ENCODE assay signal across 8 mouse cellular contexts in the genomic region with DNA sequence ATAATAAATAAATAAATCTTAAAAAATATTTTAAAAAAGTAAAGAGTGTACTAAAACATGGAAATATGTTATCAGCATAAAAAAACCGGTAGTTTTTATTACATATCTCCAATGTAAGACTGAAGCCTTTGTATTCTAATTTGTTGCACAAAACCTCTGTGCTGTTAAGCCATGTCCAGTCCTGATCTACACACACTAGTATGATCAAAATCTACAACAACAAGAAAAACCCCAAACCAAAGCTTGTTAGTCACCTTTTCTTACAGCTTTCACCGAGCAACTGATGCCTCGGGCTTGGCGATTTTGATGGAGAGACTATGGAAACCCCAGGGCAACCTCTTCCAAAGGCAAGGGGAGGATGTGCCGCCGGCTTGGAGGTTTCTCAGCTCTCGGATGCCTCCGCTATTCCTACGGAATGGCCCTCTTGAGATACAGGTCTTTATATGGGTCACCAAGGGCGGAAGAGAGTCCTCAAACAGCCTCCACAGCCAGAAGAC. TPM values are rescaled to one million over a fixed set of nuclear protein-coding genes. Genes with fewer than 3 reads are reported as not detected.
A peak's percentile ranks its signal among the peaks of the same experiment; 100 is the strongest.
DNase-seq lines count a peak whose midpoint lies in the region; ATAC-seq and TF ChIP-seq lines count a peak whose summit lies in the region.

No protein-coding gene starts in this region.

- H3K4me3 ChIP-seq in kidney, embryonic 16.5 days (ENCODE audit: low read length): peak overlapping the region; percentile 80
- H3K4me3 ChIP-seq in cortical plate, adult 2 months (ENCODE audit: insufficient read depth, low read length): peak overlapping the region; percentile 82
- H3K4me3 ChIP-seq in intestine, embryonic 14.5 days (ENCODE audit: low read depth, low read length): peak overlapping the region; percentile 100
- peak overlapping the region; percentile 91 for H3K4me3 ChIP-seq in midbrain, embryonic 16.5 days (ENCODE audit: low read depth, low read length)

- peak overlapping the region; percentile 87 for H3K9ac ChIP-seq in kidney, embryonic 16.5 days (replicated peaks; ENCODE audit: low read length)
- H3K9ac ChIP-seq in intestine, embryonic 14.5 days (ENCODE audit: low read length): peak overlapping the region; percentile 94
- peak overlapping the region; percentile 90 for H3K9ac ChIP-seq in midbrain, embryonic 16.5 days (ENCODE audit: low read depth, low read length)

- WGBS in kidney, embryonic 16.5 days: under 1% methylated on average over 10 of the region's 10 CpGs
- WGBS in intestine, embryonic 14.5 days: under 1% methylated on average over 10 of the region's 10 CpGs
- WGBS in midbrain, embryonic 16.5 days: under 1% methylated on average over 10 of the region's 10 CpGs

- peaks cover 26% of the 10 kb centered on the region for H3K36me3 ChIP-seq in kidney, embryonic 16.5 days (ENCODE audit: insufficient read depth, low read length)
- H3K36me3 ChIP-seq in intestine, embryonic 14.5 days (ENCODE audit: control insufficient read depth, insufficient read depth, low read length): peaks cover 30% of the 10 kb centered on the region
- peaks cover 8% of the 10 kb centered on the region; the same call in 1 of the 2 replicates for H3K36me3 ChIP-seq in midbrain, embryonic 16.5 days (ENCODE audit: control insufficient read depth, insufficient read depth, low read length)

- H3K9me3 ChIP-seq in kidney, embryonic 16.5 days (ENCODE audit: low read length): no peaks in the 10 kb centered on the region
- H3K9me3 ChIP-seq in intestine, embryonic 14.5 days (ENCODE audit: control insufficient read depth, low read length): no peaks in the 10 kb centered on the region
- no peaks in the 10 kb centered on the region for H3K9me3 ChIP-seq in midbrain, embryonic 16.5 days (replicated peaks; ENCODE audit: control insufficient read depth, low read length, poor library complexity, severe bottlenecking)

- ATAC-seq in kidney, embryonic 16.5 days (ENCODE audit: low FRiP score, low TSS enrichment): peak; percentile 23; the same call in 1 of the 2 replicates
- ATAC-seq in intestine, embryonic 14.5 days (replicated peaks; ENCODE audit: low FRiP score, low TSS enrichment, low read depth): peak; percentile 53; the same call in 1 of the 2 replicates
- ATAC-seq in midbrain, embryonic 16.5 days: peak; percentile 40

- no peaks in the 10 kb centered on the region for H3K27me3 ChIP-seq in kidney, embryonic 16.5 days (ENCODE audit: insufficient read depth, low read length)
- no peaks in the 10 kb centered on the region for H3K27me3 ChIP-seq in intestine, embryonic 14.5 days (replicated peaks; ENCODE audit: control insufficient read depth, insufficient read depth, low read length)
- H3K27me3 ChIP-seq in midbrain, embryonic 16.5 days (ENCODE audit: control insufficient read depth, insufficient read depth, low read depth, low read length): no peaks in the 10 kb centered on the region

- TF ChIP-seq POLR2A in cortical plate, adult 2 months (IDR thresholded peaks at IDR 0.05; ENCODE audit: extremely low read depth, insufficient read depth, low read length): no peak

- H3K4me1 ChIP-seq in kidney, embryonic 16.5 days (ENCODE audit: insufficient read depth, low read length): peaks cover 13% of the 10 kb centered on the region
- H3K4me1 ChIP-seq in cortical plate, adult 2 months (ENCODE audit: control insufficient read depth, insufficient read depth, low read length): peaks cover 8% of the 10 kb centered on the region
- H3K4me1 ChIP-seq in intestine, embryonic 14.5 days (replicated peaks; ENCODE audit: control insufficient read depth, insufficient read depth, low read length): peaks cover 11% of the 10 kb centered on the region
- H3K4me1 ChIP-seq in midbrain, embryonic 16.5 days (ENCODE audit: control insufficient read depth, insufficient read depth, low read length): peaks cover 18% of the 10 kb centered on the region

- peak overlapping the region; percentile 59 for H3K4me2 ChIP-seq in kidney, embryonic 16.5 days (replicated peaks; ENCODE audit: low read depth, low read length)
- H3K4me2 ChIP-seq in intestine, embryonic 14.5 days (ENCODE audit: low read length): peak overlapping the region; percentile 58
- H3K4me2 ChIP-seq in midbrain, embryonic 16.5 days (ENCODE audit: low read length): peak overlapping the region; percentile 63

- DNase-seq in kidney, postnatal 25 days: no peak
- no peak for DNase-seq in intestine, embryonic 14.5 days (ENCODE audit: low spot score)
- no peak for DNase-seq in ovary, postnatal 14 days (ENCODE audit: low spot score)
- no peak for DNase-seq in yolk sac, embryonic 10.5 days (ENCODE audit: low spot score)
- DNase-seq in thymus, postnatal 25 days: no peak

- peak overlapping the region; percentile 41; the same call in 1 of the 2 replicates for H3K27ac ChIP-seq in kidney, embryonic 16.5 days (ENCODE audit: low read length)
- no peak overlapping the region for H3K27ac ChIP-seq in cortical plate, adult 2 months (ENCODE audit: insufficient read depth, low read length)
- peak overlapping the region; percentile 62; the same call in 1 of the 2 replicates for H3K27ac ChIP-seq in intestine, embryonic 14.5 days (ENCODE audit: low read depth)
- H3K27ac ChIP-seq in midbrain, embryonic 16.5 days (ENCODE audit: low read length): peak overlapping the region; percentile 84

- TF ChIP-seq CTCF in cortical plate, adult 2 months (IDR thresholded peaks at IDR 0.05; ENCODE audit: extremely low read depth, insufficient read depth, low read length): no peak

RNA-seq across cellular contexts. Expression of gene Ginm1, which starts 0.3 kb away (rescaled TPM):
- 100 and 102 TPM in 2 replicates for polyA plus RNA-seq in kidney, embryonic 16.5 days (2015; fragmentation: Nextera tagmentation; extraction: Ambion mirVana)
- 29.3 and 32.4 TPM in 2 replicates for polyA plus RNA-seq in cortical plate, adult 2 months (2012; rRNA removed)
- 65.8 and 69.5 TPM in 2 replicates for polyA plus RNA-seq in intestine, embryonic 14.5 days (2014; fragmentation: Nextera tagmentation; extraction: Ambion mirVana)
- 48.1 and 49.5 TPM in 2 replicates for polyA plus RNA-seq in midbrain, embryonic 16.5 days (2015; fragmentation: Nextera tagmentation; extraction: Ambion mirVana)

RNA-seq across cellular contexts. Expression of gene Ppil4, which starts 0.4 kb away (rescaled TPM):
- 40.8 and 41.2 TPM in 2 replicates for polyA plus RNA-seq in kidney, embryonic 16.5 days (2015; fragmentation: Nextera tagmentation; extraction: Ambion mirVana)
- 20.0 and 21.8 TPM in 2 replicates for polyA plus RNA-seq in cortical plate, adult 2 months (2012; rRNA removed)
- polyA plus RNA-seq in intestine, embryonic 14.5 days (2014; fragmentation: Nextera tagmentation; extraction: Ambion mirVana): 34.7 and 39.7 TPM in 2 replicates
- polyA plus RNA-seq in midbrain, embryonic 16.5 days (2015; fragmentation: Nextera tagmentation; extraction: Ambion mirVana): 51.9 and 55.7 TPM in 2 replicates

RNA-seq across cellular contexts. Expression of gene Zc3h12d, which starts 40.0 kb away (rescaled TPM):
- polyA plus RNA-seq in kidney, embryonic 16.5 days (2015; fragmentation: Nextera tagmentation; extraction: Ambion mirVana): 0.16 and 0.17 TPM in 2 replicates
- polyA plus RNA-seq in cortical plate, adult 2 months (2012; rRNA removed): 0.02 and 0.08 TPM in 2 replicates
- 0.13 and 0.23 TPM in 2 replicates for polyA plus RNA-seq in intestine, embryonic 14.5 days (2014; fragmentation: Nextera tagmentation; extraction: Ambion mirVana)
- polyA plus RNA-seq in midbrain, embryonic 16.5 days (2015; fragmentation: Nextera tagmentation; extraction: Ambion mirVana): 0.16 and 0.25 TPM in 2 replicates
